Mouse (Mus musculus) midbrain, embryonic 14.5 days (tissue): ENCODE measurements around the gene Sfrp4. TPM values are rescaled to one million over a fixed set of nuclear protein-coding genes. Genes with fewer than 3 reads are reported as not detected.

Experiments
- ATAC-seq: fragments of 200-750 bp; cut with Nextera tagmentation; 2 replicates; pipeline ENCODE4 v1.8.0; 2017; ENCODE audit warnings: moderate number of reproducible peaks, moderate library complexity; ENCODE audit not compliant: low FRiP score, low TSS enrichment
- DNase-seq: peaks from one replicate; pipeline ENCODE4 v3.0.0-alpha.2; 2015
- H3K27ac ChIP-seq: fragments of 300-500 bp; sonication (generic); replicated peaks from 2 replicates; pipeline ENCODE4 v1.5.1; 2014; ENCODE audit warnings: mild to moderate bottlenecking, low read depth, low read length, moderate library complexity
- H3K27me3 ChIP-seq: fragments of 300-500 bp; sonication (generic); 2 replicates; pipeline ENCODE4 v1.6.1; 2014; ENCODE audit warnings: low read length, control low read depth, mixed read lengths; ENCODE audit not compliant: control insufficient read depth, insufficient read depth
- H3K36me3 ChIP-seq: fragments of 300-500 bp; sonication (generic); 2 replicates; pipeline ENCODE4 v1.6.1; 2014; ENCODE audit warnings: low read length, control low read depth; ENCODE audit not compliant: control insufficient read depth, insufficient read depth
- H3K4me1 ChIP-seq: fragments of 300-500 bp; sonication (generic); 2 replicates; pipeline ENCODE4 v1.6.1; 2014; ENCODE audit warnings: mild to moderate bottlenecking, antibody characterized with exemption, low read length, control low read depth; ENCODE audit not compliant: control insufficient read depth, insufficient read depth
- H3K4me2 ChIP-seq: fragments of 300-500 bp; sonication (generic); 2 replicates; pipeline ENCODE4 v1.6.1; 2014; ENCODE audit warnings: mild to moderate bottlenecking, low read length, moderate library complexity
- H3K4me3 ChIP-seq: fragments of 300-500 bp; sonication (generic); replicated peaks from 2 replicates; pipeline ENCODE4 v1.5.1; 2014; ENCODE audit warnings: low read depth, low read length
- H3K9ac ChIP-seq: fragments of 300-500 bp; sonication (generic); replicated peaks from 2 replicates; pipeline ENCODE4 v1.6.1; 2014; ENCODE audit warnings: mild to moderate bottlenecking, low read length, moderate library complexity
- H3K9me3 ChIP-seq: fragments of 300-500 bp; sonication (generic); 2 replicates; pipeline ENCODE4 v1.6.1; 2016; ENCODE audit warnings: low read length, control low read depth, mixed read lengths; ENCODE audit not compliant: control insufficient read depth
- WGBS: fragments of 180-500 bp; shearing (Covaris S2); extraction: QIAGEN DNeasy Blood & Tissue Kit; methylation state at CpG from one replicate; pipeline ENCODE4 v1.1.7; 2014; 5-methylcytosine and 5-hydroxymethylcytosine counted together
- polyA plus RNA-seq: library from polyadenylated mRNA; unstranded; fragments of >200 nt; fragmentation: Nextera tagmentation; extraction: Ambion mirVana; gene quantifications from 2 replicates; pipeline ENCODE4 v1.2.1, GENCODE M21; 2014

Gene Sfrp4
- polyA plus RNA-seq, 1 experiment from 2014 or later: 2.7 TPM

DNA sequence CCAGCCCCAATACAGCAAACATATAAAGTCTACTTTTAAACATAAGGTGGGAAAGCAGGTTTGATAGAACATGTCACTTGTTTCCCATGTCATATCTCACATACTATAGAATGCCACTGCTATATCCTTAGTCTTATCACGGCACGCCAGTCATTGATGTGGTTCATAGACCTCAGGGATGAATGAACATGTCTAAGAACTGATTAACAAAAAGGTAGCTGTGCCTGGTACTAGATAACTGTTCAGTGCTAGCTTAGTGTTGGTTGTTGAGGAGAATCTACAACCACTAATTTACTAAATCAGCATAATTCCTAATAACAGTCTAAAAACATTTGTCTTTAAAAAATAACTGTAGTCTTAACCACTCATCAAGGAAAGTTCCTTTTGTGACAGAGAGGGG is 26.9 kb downstream of the Sfrp4 start:
- WGBS: 99% methylated on average over 2 of the region's 2 CpGs
- H3K4me1 ChIP-seq: no peaks in the 10 kb centered on the region
- H3K9ac ChIP-seq: no peak overlapping the region
- H3K4me2 ChIP-seq: no peak overlapping the region
- H3K9me3 ChIP-seq: no peaks in the 10 kb centered on the region
- no peak overlapping the region for H3K27ac ChIP-seq
- H3K27me3 ChIP-seq: no peaks in the 10 kb centered on the region
- H3K36me3 ChIP-seq: no peaks in the 10 kb centered on the region
- ATAC-seq (no peak), DNase-seq (no peak)
- H3K4me3 ChIP-seq: no peak overlapping the region

DNA sequence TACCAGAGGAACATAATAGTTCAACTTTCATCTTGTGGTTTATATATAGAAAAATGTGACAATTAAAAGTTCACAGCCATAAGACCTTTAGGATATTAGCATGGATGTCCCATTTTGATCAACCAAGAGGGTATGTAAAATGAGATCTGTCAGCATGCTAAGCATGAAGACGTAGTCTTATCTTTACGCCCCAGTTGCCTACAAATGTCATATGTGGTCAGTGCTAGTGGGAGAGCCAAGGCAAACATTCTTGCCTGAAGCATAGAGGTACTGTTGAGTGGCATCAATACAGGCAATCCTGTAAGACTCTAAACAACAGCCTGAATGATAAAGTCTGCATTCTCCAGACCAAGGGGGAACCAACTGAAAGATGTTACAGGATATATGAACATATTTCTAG is 29.5 kb downstream of the Sfrp4 start:
- no peaks in the 10 kb centered on the region for H3K9me3 ChIP-seq
- H3K36me3 ChIP-seq: no peaks in the 10 kb centered on the region
- H3K27ac ChIP-seq: no peak overlapping the region
- H3K4me1 ChIP-seq: no peaks in the 10 kb centered on the region
- DNase-seq (no peak), ATAC-seq (no peak)
- WGBS: 86% methylated on average over 2 of the region's 2 CpGs
- H3K4me2 ChIP-seq: no peak overlapping the region
- no peaks in the 10 kb centered on the region for H3K27me3 ChIP-seq
- H3K4me3 ChIP-seq: no peak overlapping the region
- no peak overlapping the region for H3K9ac ChIP-seq

DNA sequence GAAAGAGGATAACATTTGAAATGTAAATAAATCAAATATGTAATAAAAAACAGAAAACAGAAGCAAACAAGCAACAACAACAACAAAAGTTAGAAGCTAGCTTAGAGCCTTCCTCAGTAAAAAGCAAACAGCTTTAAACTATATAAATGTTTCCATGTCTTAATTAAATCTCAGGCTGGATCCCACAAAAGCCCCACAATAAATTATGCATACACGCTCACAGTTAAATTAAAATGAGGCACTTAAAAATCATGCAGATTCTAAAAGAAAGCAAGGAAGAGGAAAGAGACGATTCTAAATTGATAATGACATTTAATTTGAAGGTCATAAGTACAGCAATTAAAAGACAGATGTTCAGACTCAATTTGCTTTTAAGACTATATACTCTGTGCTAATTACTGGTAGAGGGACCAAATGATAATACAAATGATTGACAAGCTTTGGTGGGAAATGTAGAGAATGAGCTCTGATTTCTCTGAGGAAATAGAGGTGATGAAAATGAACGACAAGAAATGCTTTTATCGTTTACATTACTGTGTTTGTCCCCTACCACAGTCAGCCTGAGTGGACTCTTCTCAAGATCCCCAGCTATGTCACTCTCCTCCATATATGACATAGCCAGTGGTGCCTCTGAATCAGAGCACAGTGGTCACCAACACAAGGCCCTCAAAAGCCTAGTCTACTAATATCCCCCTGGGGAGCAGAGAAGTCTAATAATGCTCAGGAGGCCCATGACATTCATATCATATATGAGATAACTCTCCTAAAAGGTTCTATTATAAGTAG is 45.6 kb downstream of the Sfrp4 start:
- H3K36me3 ChIP-seq: no peaks in the 10 kb centered on the region
- WGBS: 73% methylated on average over 4 of the region's 4 CpGs
- H3K9me3 ChIP-seq: no peaks in the 10 kb centered on the region
- no peak overlapping the region for H3K27ac ChIP-seq
- ATAC-seq (no peak), DNase-seq (no peak)
- no peaks in the 10 kb centered on the region for H3K27me3 ChIP-seq
- no peaks in the 10 kb centered on the region for H3K4me1 ChIP-seq
- H3K9ac ChIP-seq: no peak overlapping the region
- no peak overlapping the region for H3K4me2 ChIP-seq
- H3K4me3 ChIP-seq: no peak overlapping the region

DNA sequence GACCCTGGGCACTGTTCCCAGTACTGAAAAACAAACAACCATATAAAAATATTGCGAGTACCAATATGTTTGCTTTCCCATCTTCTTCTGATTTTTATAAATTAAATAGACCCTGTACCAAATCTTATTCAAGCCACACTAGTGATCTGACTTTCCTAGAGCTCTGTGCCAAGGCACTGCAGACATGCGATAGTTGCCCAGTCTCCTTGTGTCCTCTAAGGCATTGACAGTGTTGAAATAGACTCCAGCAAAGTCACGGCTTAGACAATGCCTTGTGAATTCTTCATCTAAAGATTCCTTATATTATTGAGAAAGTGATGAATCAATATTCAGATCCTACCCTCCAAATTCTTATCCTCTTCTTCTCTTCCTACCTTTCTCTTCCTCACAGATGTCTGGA is 51.1 kb downstream of the Sfrp4 start:
- H3K4me1 ChIP-seq: no peaks in the 10 kb centered on the region
- no peak overlapping the region for H3K4me2 ChIP-seq
- H3K36me3 ChIP-seq: no peaks in the 10 kb centered on the region
- DNase-seq: no peak
- 85% methylated on average over 3 of the region's 3 CpGs for WGBS
- no peaks in the 10 kb centered on the region for H3K27me3 ChIP-seq
- no peak for ATAC-seq
- no peak overlapping the region for H3K9ac ChIP-seq
- H3K9me3 ChIP-seq: no peaks in the 10 kb centered on the region
- no peak overlapping the region for H3K27ac ChIP-seq
- H3K4me3 ChIP-seq: no peak overlapping the region

DNA sequence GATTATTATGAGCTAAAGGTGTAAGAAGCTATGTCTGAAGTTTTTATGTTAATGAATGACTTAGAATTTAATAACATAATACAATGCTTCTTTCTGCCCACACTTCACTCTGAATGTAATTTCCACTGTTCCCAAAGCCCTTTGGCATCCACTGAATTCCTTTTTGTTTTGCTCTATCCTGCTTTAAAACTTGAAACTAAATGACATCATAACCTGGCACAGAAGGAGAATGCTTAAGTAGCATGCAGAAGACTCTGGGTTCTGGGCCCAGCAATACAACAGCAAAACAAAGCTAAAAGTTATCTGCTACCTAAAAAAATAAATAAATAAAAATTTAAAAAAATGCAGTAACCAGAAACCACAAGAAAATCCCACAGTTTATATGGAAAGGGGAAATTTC is 51.7 kb downstream of the Sfrp4 start:
- Histone ChIP-seq H3K4me3 (no peak overlapping the region), H3K4me2 (no peak overlapping the region), H3K27ac (no peak overlapping the region), H3K27me3 (no peaks in the 10 kb centered on the region), H3K9me3 (no peaks in the 10 kb centered on the region), H3K9ac (no peak overlapping the region), H3K4me1 (no peaks in the 10 kb centered on the region), H3K36me3 (no peaks in the 10 kb centered on the region)
- ATAC-seq (no peak), DNase-seq (peak; percentile 30)

Other genes with a start within 250 kb of the Sfrp4 start
- gene Stard3nl, start 227.3 kb upstream of the Sfrp4 start, polyA plus RNA-seq: 205 and 228 TPM in 2 replicates
- 17.7 and 17.9 TPM in 2 replicates for gene Epdr1, start 3.2 kb upstream of the Sfrp4 start, polyA plus RNA-seq
- not detected in 2 replicates for gene Nme8, start 74.7 kb downstream of the Sfrp4 start, polyA plus RNA-seq
- gene Gpr141, start 201.2 kb downstream of the Sfrp4 start, polyA plus RNA-seq: 0.12 and 0.34 TPM in 2 replicates